Mouse (Mus musculus) right cerebral cortex, adult 2 months (tissue): ENCODE results near the gene Nfkbid.

Experiments
- DNase-seq, 2 experiments: peaks; one replicate each; pipeline ENCODE4 v3.0.0; 2021 to 2022; ENCODE audit warnings: low spot score in 2 of 2

The Nfkbid gene

DNA sequence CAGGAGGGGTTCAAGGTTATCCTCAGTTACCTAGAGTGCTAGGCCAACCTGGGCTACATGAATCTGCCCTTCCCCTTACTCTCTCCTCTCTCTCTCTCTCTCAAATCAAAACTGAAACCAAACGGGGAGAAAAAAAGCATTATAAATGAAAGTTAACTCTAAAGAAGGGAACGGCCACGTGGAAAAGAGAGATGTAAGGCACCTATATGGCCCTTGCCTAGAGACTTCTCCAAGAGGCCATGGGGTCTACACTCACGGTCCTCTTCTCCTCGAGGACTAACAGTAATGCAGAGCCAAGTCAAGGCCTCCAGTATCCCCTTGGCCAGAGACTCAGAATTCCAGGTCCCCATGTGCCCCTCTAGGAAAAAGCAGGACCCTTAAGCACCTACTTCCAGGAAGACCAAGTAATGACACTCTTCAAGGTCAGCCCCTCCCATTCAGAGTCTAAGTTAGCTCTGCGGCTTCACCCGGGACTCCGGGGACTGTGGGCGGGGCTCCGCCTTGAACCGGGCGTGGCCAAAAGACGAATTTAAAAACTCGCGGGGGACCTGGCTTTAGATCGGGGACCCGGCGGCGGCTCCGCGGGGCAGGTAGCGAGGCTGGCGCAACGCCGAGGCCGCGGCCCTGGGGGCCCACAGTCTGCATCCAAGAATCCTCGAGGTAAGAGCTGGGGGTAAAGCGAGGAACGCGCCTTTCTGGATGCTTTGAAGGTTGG is at the start of gene Nfkbid:
Nfkbid (plus strand) TSS at position 558 of the 715 bp plus-strand sequence.
- no peak for DNase-seq

- DNase-seq, result peak; percentile 97
Measured at GRCm38 (mm10) chr7:30373501-30373962, 48.0 kb upstream of the Nfkbid start.

DNA sequence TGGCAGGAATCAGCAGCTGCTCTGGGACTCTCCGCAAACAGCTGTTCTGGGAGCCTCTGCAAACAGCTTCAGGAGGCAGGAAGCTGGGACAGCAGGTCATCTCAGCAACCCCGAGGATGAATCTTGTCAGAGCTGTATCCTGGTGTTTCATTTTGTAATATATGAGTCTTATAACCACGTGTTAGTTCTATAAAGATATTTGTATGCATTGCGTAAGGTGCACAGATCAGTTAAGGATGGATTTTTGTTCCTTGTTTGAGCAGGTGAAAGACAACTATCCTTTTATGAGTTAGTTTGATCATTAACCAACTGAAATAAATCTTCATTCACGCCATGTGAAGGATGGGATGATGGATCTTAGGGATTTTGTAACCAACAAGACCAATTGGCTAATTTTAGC is 41.5 kb upstream of the Nfkbid start:
- DNase-seq, result no peak

GRCm38 (mm10) chr7:30384106-30384505 is 37.4 kb upstream of the Nfkbid start:
- no peak for DNase-seq

DNA sequence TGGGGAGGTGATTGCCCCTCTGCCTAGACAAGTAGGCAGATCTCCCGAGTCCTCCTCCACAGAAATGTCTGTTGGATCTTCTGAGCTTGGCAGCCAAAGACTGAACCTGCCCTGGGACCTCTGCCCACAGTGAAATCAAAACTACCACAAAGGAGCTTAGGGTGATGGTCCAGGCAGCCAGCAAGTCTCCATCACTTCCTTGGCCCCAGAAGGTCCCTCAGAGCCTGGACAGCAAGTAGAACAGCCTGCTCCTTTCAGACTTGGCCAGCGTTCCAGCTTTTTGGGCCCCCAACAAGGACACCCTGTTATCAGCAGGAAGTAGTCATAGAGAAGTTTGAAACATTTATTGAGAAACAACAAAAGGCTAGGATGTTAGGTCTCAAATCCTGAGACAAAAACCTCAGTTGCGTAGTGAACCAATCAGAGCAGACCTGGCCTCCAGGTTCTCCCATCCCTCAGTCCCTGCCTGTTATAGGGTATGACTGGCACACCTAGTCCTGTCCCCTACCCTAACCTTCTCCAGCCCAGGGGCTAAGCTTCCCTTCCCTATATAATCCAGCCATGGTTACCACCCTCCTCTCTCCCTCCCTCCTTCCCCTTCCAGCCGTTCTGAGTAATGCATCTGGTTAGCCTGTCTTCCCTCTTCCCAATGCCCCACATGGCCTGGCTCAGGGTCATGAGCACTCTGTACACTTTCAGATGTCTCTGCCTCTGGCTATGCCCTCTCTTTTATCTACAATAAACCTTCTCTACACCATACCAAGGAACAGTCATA is 28.6 kb upstream of the Nfkbid start:
- DNase-seq, result no peak

GRCm38 (mm10) chr7:30393631-30394030 is 27.9 kb upstream of the Nfkbid start:
- DNase-seq, result no peak

DNA sequence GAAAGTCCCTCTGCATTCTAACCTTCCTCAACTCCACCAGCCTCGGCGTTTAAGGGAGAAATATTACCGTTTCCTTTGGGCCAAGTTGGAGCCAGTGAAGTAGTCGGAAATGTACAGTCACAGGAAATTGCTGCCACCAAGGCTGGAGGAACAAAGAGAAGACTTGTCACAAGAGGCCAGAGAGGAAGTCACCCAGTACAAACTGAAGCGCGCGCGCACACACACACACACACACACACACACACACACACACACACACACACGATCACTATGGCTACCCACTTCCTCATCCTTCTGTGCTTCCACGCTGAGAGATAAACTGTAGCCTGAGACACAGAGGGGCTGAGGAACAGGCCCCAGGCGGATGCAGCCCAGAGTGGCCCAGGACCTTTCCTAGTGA is 27.2 kb upstream of the Nfkbid start:
- DNase-seq, result peak in 1 of 2 experiments; percentile 16

- DNase-seq, result no peak
Measured at GRCm38 (mm10) chr7:30394871-30395270, 26.7 kb upstream of the Nfkbid start.

GRCm38 (mm10) chr7:30399671-30400070 is 21.9 kb upstream of the Nfkbid start:
- peak in 1 of 2 experiments; percentile 10 for DNase-seq

- no peak for DNase-seq
Measured at GRCm38 (mm10) chr7:30402343-30402742, 19.2 kb upstream of the Nfkbid start.

DNA sequence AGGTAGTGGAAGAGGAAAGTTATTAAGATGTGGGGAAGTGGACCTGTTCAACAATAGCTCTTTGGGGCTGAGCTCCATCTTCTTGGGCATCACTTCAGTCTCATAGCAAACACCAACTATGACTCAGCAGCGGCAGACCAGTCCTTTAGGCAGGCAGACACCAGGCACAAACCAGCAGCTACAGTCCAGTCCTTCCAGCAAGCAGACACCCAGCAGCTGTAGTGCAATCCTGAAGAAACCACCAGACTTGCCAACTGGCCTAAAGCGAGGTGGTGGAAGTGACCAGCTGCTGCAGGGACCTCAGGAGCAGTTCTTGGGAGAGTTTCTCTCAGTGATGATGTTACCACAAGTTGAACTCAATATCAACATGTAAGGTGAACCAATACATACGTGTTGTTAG is 12.9 kb upstream of the Nfkbid start:
- no peak for DNase-seq

- DNase-seq, result no peak
Measured at GRCm38 (mm10) chr7:30409789-30410188, 11.7 kb upstream of the Nfkbid start.

GRCm38 (mm10) chr7:30411023-30411422 is 10.5 kb upstream of the Nfkbid start:
- DNase-seq, result no peak

GRCm38 (mm10) chr7:30412735-30413147 is 8.8 kb upstream of the Nfkbid start:
- DNase-seq, result no peak

GRCm38 (mm10) chr7:30413596-30413995 is 7.9 kb upstream of the Nfkbid start, which contains the start of gene Tyrobp:
Gene Tyrobp, plus strand, starts transcription at chr7:30413760.
- no peak for DNase-seq

GRCm38 (mm10) chr7:30417856-30418255 is 3.7 kb upstream of the Nfkbid start:
- no peak for DNase-seq

- DNase-seq, result no peak
Measured at GRCm38 (mm10) chr7:30419561-30420499, 1.7 kb upstream of the Nfkbid start, which contains the start of gene Hcst. Gene Hcst, minus strand, starts transcription at chr7:30419854.

DNA sequence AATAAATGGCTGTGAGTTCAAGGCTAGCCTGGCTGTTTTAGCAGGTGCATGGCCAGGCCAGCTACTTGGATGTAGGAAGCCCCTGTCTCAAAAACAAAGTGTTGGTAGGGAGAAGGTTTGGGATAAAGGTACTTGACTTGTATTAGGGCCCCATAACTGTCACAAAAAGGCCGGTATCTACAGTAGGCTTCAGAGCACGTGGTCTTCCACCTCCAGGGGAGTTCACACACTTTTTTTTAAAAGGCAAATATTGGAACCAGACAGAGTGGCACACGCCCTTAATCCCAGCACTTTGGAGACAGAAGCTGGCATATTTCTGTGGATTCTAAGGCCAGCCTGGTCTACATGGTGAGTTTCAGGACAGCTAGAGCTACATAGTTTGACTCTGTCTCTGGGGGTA is 859 bp upstream of the Nfkbid start:
- DNase-seq, result no peak

DNA sequence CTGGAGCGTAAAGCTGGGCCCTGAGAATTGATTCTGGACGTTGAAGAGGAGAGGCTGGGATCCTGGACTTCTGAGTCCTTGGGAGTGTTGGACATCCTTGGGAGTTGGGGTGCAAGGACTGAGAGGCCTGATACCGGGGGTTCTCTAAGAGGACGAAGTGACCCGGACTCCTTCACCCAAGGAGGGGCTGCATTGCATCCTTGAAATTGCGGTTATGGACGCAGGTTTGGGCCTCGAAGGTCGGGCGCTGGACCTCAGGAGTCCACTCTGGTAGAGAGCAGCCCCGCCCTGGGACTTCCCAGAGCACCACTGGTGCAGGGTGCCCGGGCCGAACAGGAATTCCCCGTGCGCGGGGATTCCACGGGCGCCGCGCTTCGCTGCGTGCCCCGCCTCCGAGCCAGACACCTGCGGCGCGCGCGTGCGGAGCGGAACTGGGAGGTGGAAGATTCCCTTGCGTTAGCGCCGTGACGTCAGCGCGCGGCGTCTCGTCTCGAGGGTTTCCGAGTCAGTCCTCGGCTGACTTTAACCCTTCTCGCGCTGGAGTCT is 431 bp downstream of the Nfkbid start:
- DNase-seq, result peak; percentile 95

GRCm38 (mm10) chr7:30422560-30422959 is 1.0 kb downstream of the Nfkbid start:
- no peak for DNase-seq

DNA sequence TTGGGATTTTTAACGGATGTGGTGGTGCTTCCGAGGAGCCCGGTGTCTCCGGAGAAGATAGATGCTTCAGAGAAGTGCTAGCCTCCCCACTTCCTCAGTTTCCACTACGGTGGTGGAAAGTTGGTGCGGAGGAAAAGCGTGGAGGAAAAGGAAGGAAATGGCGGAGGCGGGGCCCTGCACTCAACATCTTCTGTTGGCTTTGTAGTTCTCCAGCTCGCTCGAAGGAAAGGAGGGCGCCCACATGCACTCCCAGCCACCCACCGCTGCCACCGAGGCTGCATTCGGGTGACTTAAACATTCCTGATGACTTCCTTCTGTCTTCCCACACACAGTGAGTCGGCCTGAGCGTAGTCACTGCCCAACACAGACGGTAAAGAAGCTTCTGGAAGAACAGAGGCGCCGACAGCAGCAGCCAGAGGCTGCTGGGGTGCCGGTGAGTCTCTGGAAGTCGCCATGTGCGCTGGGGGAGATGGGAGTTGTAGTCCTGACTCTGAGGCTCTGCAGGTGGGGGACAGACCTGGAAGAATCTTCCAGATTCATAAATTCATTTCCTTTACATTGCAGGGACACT is 1.6 kb downstream of the Nfkbid start:
- DNase-seq, result peak; percentile 71 to 74
